Mouse (Mus musculus): ENCODE measurements at regions not wholly inside any gene's neighbourhood (a gene's known extent, or its start where the extent isn't known, plus 50 kb on each side); places are given as distances from the start of the nearest gene placed in this dataset.

- TF ChIP-seq CTCF (IDR thresholded peaks at IDR 0.05; ENCODE audit: low read depth) (no peak), EP300 (IDR thresholded peaks at IDR 0.05; ENCODE audit: low read depth) (no peak)
Measured at GRCm38 (mm10) chr2:116331801-116332200, 266.2 kb upstream of the Meis2 start.

All from liver, postnatal 0 days (tissue).